Mouse (Mus musculus): ENCODE measurements around the gene Rexo1.

Gene Rexo1

DNA sequence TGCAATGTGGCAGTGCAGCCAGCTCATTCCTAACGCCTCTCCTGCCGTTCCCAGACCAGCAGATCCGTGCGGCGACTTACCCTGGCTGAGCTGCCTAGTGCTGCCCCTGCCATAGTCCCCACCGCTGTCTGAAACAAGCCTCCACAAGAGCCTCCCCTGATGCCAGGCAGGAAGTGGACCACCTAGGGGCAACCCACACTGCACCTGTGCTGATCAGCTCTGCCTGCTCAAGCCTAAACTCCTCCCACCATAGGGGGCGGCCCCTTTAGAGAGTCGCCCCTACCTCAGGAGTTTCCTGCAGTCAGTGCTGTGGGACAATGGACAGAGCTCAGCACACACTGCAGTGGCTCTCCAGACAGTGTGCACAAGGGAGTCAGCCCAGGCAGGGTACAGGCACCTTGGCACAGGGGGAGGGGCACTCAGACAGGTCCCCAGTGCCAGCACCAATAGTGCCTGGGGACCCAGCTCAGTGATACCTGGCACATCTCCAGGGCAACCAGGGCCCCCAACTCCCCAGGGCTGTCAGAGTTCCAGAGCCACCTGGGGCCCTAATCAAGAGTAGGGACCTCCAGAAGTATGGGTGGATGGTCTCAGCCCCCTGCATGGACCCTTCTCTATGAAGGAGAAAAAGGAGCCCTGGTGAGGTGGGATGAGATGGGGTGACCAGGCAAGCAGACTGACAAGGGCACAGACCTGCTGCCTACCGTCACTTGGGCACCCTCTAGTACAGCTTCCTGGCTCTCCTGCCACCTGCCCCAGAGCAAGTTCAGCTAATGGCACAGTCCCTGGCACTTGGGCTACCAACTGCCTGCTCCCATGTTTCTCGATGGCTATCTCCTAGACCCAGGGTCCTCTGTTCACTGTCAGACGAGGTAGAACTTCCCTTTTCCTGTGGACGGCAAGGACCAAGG lies 23.5 kb upstream of the Rexo1 start:
- no peak for DNase-seq (ENCODE audit: low read depth, low spot score)

DNA sequence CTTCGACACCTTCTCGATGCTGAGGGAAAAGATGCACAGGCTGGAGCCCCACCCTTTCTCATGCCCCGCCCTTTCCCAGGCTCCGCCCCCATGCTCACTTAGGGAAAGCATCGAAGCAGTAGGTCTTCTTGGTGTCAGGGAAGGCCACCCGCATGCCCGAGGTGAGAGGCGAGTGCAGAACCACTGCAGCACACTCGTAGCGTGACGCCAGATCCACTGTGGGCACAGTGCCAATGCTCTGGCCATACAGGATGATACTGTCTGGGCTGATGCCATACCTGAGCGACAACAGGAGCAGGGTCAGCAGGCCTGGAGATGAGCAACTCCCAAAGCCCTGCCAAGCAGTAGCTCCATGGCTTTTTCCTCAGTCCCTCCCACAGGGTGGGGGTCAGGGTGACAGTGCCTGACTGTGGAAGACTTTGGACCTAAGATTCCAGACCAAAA lies 22.7 kb upstream of the Rexo1 start:
- peak; percentile 85 for DNase-seq (ENCODE audit: low read depth, low spot score)

DNA sequence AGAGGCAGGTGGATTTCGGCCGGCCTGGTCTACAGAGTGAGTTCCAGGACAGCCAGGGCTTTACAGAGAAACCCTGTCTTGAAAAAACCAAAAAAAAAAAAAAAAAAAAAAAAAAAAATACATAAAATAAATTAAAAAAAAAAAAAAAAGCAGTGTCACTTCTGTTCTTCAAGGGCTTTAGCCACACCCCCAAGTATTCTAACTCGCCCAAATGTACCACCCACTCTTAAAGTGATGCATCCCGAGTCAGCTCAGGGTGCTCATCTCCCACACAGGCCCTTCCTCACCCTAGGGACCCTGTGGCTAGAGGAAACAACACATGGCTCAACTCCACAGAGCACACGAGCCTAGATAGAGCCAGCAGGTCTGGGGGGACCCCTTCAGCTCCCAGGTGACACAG lies 21.7 kb upstream of the Rexo1 start:
- DNase-seq (ENCODE audit: low read depth, low spot score) = no peak

DNA sequence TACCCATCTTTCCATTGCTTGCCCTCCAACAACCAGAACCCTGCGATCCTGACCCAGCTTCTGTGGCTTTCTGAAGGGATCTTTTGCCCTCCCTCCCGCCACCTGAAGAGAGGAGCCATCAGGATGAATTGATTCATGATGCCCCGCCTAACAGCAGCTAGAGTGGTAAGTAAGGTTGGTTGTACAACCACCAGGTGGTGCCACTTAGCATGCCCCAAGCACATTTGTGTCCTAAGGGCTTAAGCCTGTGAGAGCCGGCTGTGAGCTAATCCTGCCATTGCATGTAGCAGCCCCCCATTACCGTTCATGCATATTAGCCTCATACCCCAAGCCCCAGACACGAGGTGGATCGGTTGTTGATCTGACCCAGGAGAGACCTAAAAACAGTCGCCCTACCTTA lies 17.6 kb upstream of the Rexo1 start:
- peak; percentile 95 for DNase-seq (ENCODE audit: low read depth, low spot score)

DNA sequence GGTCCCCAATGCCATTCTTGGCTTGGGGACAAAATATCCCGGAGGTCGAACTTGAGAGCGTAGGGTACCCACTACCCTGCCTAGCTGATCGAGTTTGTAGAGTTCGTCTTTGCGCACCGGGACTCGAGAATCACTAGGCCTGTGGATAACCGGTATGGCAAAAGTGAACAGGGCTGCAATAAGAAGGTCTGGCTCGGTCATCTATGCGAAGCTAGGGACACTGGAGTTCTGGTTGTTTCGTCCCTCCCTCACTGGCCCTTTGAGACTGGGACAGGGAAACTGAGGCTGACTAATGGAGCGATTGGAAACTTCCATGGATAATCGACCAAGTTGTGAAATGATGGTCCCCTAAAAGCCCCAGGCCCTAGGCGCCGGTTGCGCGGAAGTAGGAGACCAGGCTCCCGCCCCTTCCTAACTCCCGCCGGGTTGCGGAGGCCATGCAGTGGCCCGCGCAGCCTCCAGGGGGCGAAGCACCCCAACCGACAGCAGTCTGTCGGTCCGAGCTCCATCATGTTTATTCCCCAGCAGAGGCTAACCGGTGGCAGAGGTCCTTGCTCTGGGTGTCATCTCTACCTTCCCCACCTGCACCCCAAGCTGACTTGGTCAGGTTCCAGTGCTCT lies 16.9 kb upstream of the Rexo1 start:
- peak; percentile 95 for DNase-seq (ENCODE audit: low read depth, low spot score)

DNA sequence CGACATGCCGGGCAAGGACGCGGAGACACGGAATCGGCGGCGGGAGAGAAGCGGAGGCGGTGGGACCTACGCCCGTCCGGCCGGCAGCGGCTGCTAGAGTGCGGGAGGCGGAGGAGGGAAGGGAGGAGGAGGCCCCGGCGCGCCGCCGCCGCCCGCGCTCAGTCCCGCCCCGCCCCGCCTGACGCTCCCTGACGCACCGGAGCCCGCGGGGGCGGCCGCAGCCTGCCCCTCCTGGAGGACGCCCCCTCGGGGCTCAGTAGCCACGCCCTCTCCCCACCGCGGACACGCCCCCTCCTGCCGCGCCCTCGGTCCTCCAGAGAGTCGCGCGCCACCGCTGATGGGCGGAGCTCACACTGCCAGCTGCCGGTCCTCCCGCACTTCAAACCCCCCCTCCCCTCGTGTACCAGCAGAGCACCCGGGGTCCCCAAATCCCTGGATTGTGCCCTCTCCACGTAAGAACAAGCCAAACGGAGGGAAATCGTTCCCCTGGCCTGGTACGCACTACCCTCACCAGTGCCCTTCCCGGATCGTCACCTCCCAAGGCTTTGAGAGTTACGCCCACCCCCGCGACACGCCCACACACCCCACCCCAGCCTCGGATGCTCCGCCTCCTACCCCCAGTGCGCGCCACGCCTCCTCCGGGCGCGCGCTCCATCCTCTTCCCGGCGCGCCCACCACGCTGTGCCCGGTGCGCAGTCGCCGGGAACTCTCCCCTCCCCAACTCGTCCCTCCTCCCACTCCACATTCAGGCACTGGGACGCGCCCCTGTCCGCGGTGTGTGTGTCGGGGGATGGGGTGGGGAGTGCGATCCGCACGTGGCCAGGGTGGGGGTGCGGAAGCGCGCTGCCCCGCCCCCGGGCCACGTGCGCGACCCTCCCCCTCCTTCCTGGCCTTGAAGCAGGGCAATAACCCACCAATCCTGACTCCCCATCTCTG lies 16.1 kb upstream of the Rexo1 start, which contains the start of gene Klf16:
TSS of gene Klf16 (minus strand) at position 127 of the 936 bp plus-strand sequence.
- peak; percentile 97 for DNase-seq (ENCODE audit: low read depth, low spot score)

DNA sequence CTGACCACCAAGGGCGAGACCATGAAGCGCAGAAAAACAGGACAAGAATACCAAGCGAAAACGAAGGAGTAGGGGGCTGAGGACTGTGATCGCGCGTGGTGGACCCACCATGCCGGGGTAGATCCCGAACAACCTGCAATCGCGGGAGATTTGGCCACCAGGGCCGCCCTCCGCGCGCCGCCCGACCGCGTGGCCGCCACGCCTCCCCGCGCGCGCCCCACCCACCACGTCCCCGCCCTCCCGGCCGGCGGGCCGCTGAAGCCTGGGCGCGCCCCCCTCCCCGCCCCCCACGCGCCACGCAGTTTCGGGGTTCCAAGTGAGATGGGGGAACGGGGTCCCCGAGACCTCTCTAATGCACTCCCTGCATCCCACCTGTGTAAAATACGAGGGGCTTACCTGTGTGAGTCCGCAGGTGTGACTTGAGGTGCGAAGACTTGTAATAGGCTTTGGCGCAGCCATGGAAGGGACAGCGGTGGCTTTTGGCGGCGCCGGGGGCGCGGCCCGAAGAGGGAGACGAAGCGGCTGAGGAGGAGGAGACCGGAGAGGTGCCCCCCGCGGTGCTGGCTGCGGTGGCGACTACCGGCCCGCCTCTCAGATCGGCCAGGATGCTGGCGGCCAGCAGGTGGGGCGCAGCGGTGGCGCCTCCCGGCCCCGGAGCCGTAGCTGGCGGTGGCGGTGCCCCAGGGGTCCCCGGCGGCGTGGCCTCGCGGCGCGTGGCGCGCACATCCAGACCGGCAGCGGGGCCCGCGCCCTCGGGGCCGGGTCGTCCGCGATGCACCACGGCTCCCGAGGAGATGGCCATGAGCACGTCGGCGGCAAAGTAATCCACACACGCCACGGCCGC lies 15.2 kb upstream of the Rexo1 start:
- peak; percentile 76 for DNase-seq (ENCODE audit: low read depth, low spot score)

DNA sequence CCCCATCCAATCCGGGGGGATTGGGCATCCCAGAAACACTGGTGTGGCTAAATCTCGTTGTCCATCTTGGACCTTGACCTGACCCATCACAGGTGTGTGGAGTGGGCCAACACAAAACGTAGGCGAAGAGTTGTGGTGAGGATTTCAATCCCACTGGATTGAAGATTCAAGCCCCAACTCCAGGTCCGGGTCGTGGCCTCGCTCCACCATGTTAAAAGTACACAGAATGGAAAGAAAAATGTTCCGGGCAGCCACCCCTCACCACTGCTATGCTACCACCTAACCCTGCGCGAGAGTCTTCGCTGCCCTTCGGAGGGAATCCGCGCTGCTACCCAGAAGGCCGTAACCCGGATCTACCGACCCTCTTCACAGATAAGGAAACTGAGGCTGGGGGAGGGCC lies 14.6 kb upstream of the Rexo1 start:
- no peak for DNase-seq (ENCODE audit: low read depth, low spot score)

DNA sequence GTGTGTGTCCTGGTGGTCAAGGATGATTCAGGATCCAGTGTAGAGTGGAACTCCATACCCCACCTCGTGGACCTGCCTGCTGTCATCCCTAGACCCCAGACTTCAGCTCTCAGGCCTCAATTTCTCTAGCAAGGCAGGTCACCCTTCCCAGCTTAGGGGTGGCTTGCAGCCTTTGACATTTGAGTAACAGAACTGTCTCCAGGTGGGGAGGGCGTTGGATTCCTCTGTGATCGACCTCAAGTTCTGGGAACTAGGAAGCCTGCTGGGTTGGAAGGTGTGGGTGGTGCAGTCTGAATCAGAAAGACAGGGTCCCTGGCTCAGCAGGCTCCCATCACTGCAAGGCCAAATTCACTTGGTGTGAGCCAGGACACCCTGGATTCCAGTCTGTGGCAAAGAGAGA lies 13.5 kb upstream of the Rexo1 start:
- DNase-seq (ENCODE audit: low read depth, low spot score) = no peak

DNA sequence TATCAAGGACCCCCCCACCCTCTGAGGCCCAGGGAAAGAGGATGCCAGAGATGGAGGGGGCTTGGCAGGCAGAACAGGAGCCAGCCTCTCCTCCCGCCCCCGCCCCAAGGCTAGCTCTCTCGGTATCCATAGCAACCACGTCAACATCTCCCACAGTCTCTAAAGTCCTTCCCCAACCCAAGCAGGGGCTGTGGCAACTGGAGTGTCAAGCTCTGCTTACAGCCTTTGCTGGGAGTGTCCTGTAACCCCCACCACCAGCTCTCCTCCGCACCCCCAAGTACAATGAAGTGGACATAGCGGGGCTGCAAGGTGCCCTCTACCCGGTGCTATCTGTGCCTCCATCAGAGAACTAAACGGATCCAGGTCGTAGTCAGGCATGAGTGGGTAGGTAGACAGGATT lies 12.6 kb upstream of the Rexo1 start:
- DNase-seq (ENCODE audit: low read depth, low spot score) = peak; percentile 34

DNA sequence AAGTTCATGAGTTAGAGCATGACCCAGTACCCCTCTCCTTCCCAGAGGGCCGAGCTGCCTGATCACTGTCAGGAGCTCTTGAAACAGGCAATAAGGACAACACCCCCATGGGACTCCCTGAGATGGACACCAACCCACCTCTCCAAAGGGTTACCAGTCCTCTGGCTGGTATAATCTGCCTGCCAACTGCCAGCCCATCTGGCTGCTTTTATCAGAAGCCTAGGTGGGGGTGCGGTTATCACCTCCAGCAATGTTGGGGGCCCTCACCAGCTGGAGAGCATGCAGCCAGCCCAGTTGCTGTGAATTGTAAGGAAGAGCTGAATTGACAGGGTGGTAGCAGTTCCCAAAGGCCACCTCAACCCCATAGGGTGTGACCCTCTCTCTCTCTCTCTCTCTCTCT lies 11.1 kb upstream of the Rexo1 start:
- DNase-seq (ENCODE audit: low read depth, low spot score) = no peak

DNA sequence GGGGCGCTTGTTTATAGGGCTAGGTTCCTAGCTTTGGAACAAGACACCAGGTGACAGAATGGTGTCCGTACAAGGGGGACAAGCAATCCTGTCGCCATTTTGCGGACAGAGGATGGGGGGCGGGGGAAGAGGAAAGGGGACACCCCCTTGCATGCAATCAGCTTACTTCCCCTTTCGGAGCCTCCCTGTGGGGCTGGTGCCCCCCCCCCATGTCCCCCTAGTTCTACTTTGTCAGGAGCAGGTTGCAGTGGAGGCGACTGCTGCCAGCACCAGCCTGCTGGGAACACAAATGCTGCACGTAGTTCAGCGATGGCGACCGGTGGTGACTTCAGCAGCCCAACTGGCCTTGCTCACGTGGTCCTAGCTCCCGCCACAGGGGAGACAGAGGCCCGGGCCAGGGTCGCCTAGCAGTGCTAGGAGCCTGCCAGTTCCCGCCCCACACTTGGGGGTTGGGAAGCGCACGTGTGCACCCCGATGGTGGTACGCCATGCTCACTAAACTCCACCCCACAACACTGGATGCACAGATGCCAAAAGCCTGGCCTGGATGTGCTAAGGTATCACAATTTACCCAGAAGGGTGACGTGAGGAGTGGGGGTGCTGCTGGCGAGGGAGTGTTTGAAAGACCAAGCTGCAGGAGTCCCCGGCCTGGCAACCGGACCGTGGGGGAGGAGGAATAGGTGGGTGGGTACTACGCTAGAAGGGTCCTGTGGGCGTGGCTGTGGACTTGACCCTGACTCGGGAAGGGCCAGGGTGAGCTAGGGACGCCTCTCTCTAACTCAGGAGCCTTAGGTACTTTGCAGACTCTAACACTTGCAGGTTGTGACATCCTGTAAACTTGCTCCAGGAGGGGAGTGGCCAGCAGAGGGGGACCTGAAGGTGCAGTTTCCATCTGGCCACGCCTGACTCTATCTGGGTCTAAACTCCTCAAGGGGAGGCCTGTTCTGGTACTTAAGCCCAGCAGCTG lies 9.8 kb upstream of the Rexo1 start:
- peak; percentile 51 for DNase-seq (ENCODE audit: low read depth, low spot score)

DNA sequence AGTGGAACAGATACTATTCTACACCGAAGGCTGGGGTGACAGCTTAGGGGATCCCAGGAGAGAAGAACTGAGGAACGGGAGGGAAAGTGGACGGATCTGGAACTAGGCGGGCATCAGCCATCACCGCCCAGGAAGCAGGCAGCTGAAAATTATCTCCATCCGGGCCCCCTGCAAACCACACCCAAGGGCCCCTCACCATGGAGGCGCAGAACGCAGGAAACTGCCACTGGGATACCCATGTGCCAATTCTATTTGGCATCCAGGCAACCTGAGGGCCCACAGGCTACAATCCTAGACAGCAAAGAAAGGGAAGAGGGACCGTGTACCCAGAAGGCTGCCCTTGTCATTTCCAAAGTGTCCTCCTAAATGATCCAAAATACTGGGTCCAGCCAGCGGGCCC lies 9.1 kb upstream of the Rexo1 start:
- DNase-seq (ENCODE audit: low read depth, low spot score) = no peak

DNA sequence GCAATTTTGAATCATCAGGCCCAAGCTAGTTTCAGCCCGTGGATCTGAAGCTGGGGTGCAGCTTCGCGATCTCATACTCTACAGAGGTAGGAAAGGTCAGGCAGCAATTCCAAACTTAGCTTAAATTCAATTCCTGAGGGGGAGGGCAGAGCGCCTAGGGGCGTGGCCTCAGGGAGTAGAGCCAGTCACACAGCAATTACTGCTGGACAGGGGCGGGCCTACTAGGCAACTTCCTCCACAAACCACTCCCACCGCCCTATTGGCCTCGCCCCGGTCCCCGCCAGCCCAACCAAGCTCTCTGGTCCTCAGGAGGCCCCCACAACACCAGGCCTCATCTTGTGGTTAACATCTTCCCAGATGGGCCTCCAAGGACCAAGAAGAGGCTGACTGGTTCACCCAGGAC lies 8.3 kb upstream of the Rexo1 start:
- DNase-seq (ENCODE audit: low read depth, low spot score) = peak; percentile 93

DNA sequence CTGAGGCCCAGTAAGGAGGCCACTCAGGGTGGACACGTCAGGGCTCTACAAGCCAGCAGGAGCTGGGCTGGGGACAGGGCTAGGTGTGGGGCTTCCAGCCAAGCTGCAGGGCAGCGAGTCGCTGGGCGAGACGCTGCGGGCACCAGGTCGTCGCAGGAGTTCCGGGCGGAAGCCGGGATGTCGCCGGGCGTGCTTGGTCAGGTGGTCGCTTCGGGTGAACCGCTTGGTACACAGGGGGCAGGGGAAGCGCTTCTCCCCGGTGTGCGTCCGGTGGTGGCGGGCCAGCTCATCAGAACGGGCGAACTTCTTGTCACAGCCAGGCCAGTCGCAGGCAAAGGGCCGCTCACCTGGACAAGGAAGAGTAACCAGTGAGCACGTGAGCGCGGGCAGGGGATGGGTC lies 7.5 kb upstream of the Rexo1 start:
- DNase-seq (ENCODE audit: low read depth, low spot score) = no peak

DNA sequence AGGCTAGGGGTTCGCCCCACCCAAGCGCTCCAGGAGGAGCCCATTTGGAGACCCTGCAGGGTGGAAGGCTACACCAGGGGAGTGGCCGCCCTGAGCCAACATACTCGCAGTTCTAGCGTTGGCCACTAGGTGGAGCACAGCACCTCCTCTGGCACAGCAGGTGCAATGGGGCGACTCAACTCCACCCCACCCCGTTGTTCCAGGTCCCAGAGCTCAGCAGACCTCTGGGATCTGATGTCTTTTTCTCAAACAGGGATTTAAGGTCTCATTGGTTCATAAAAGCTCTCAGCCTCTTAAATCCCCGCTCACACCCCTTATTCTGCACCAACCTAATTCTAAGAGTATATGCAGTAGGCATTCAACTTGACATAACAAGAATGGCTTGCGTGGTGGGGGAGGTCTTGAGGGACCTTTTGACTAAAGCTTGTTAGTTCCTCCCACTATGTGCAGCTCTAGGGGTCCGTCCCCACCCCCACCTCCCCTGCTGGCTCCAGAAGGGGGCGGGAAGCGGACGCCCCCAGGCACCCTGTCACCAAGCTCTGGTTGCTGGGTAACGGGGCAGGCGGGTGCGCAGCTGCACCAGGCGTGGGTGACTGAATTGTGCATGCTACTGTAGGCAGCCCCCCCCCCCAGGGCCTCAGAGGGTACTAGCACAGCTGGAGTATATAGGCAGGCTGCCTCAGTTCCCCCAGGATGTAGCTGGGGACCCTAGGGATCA lies 5.2 kb upstream of the Rexo1 start:
- DNase-seq (ENCODE audit: low read depth, low spot score) = peak; percentile 92

DNA sequence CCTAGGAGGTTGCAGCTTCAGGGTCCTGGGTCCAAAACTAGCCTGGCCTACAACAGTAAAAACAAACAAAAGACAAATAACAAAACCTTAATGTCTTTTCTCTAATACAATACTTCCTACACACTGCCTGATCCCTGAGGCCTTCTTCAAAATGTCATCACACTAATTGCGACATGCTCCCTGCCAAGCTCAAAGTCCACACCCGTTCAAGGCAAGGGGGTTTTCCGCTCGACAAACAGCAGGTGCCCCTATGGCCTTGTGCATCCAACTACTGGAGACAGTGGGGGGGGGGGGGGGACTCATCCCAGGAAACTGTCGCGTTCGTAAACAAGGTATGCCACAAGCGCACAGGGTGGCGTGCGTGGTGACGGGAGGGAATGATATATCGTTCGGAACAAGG lies 739 bp downstream of the Rexo1 start:
- DNase-seq (ENCODE audit: low read depth, low spot score) = no peak

DNA sequence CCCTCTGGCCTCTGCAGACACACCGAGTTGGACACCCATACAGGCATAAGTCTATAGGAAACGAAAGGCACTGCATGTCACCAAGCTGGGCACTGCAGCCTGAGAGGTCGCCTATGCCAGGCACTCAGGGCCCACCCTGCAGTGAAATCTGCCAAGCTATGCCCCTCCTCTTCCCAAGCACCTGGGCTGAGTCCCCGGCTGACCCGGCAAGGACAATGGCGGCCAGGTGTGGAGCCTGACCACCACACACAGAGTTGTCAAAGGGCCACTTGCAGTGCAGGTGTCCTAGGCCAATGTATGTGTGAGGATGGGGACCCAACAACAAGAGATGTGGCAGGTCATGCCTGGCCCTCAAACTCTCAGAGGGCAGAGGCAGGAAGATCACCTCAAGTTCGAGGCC lies 1.9 kb downstream of the Rexo1 start:
- no peak for DNase-seq (ENCODE audit: low read depth, low spot score)

DNA sequence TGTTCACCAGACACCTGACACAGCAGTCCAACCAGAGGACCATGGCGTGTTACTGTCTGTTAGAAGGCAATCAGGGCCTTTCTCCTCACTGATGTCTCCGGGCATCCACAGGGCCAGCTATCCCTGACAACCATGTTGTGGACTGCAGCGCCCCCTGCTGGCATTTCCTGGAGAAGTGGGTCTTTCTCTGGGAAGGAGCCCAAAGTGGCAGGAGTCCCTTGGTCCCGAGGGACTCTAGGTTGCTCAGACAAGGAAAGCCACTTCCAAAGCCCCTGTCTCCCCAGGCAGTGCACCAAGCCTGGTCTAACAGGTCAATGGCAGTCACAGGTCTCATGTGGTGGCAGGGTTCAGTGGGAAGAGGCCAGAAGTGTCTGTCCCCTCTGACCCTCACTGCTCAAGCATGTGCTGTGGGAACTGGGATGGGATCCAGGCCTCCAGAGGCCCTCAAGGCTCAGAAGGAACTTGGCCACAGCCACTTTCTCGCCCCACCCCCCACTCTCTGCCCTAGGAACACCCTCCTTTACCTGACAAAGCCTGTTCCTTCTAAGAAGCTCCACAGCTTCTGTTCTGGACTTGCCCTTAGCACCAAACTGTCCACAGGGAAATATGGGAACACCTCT lies 3.9 kb downstream of the Rexo1 start:
- DNase-seq (ENCODE audit: low read depth, low spot score) = peak; percentile 83

Measured in ZHBTc4 (cell line).